Mouse (Mus musculus): ENCODE data around the gene Brd7. TPM values are rescaled to one million over a fixed set of nuclear protein-coding genes. Genes with fewer than 3 reads are reported as not detected.

The Brd7 gene
- 36.7 TPM for polyA plus RNA-seq (2017; shearing (Covaris generic))

DNA sequence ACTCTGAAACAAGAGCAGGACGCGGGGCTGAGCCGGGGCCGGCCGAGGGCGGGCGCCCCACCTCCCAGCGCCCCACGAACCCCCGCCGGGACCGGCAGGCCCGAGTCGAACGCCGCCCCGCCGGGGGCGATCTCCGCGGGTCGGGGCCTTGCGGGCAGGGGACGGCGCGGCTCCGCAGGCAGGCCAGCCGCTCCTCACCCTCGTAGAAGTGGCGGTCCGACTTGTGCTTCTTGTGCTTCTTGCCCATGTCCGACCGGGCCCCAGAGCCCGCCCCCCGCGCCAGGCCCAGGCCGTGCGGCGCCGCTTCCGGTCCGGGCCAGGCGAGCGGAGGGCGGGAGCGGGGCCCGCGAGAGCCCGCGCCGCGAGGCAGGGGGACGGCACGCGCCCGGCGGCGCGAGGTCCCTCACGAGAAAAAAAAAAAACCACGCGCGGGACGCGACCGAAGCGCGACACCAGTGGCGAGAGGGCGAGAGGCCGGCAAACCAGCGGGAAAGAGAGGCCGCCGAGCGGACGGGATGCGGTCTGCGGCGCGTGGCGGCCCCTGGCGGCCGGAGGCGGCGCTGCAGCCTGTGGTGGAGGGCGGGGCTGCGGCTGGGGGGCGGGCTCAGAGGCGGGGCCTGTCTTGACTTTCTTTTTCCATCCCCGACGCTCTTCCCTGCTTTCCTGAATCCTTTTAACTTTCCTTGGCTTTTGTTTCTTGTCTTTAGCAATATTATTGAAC is at the start of gene Brd7:
Brd7 (minus strand) TSS at position 487 of the 721 bp plus-strand sequence.

Other genes with a start within 250 kb of the Brd7 start
- gene Cnep1r1, start 243.4 kb downstream of the Brd7 start, polyA plus RNA-seq (2017; shearing (Covaris generic)), result 33.4 TPM
- gene Heatr3, start 224.3 kb downstream of the Brd7 start, polyA plus RNA-seq (2017; shearing (Covaris generic)), result 36.3 TPM
- gene Tent4b, start 163.0 kb downstream of the Brd7 start, polyA plus RNA-seq (2017; shearing (Covaris generic)), result 48.8 TPM
- 131 TPM for gene Adcy7, start 89.8 kb downstream of the Brd7 start, polyA plus RNA-seq (2017; shearing (Covaris generic))
- gene Nkd1, start 159.2 kb upstream of the Brd7 start, polyA plus RNA-seq (2017; shearing (Covaris generic)), result not detected

Data from effector memory CD4-positive, alpha-beta T cell, adult 5 months (primary cell).